9 mouse cellular contexts compared by ENCODE assay signal in the genomic region with DNA sequence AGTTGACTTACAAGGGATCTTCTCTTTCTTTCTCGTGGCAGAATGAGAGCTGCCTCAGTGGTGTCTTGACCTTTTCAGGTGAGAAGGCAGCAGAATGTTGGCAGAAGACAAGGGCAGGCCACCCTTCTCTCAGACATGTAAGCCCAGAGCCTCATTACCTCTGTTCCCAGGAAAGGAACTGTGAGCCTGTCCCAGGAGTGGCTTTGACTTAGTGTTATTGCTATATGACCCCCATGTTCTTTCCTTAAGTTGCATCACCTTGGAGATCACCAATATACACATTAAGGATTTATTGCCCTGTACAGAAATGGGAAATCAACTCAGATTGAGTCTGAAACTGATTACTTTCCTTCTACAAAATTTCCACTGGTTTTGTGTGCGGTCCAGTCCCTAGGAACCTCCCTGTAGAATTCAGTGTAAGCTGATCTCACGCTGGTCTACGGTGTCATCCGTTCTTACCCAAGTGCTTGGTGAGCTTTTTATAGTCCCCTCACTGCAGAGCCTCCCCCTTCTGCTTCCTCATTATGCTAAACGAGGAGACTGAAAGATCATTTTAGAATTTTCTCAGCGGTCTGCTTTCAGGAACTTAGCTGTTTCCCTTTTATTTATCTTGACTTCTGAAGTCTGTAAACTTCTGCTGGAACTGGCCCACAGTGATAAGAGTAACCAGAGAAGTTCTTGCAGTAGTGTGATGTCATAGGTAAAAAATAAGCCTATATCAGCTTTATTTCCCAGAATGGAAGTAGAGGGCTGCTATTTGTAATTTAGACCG.
A peak's percentile ranks its signal among the peaks of the same experiment; 100 is the strongest.
DNase-seq lines count a peak whose midpoint lies in the region; ATAC-seq and TF ChIP-seq lines count a peak whose summit lies in the region.
"Had no signal": no experiment of that assay in that cellular context is flagged by ENCODE, and none has a peak within 500 bp of the region (broad histone marks: within the 10 kb centered on the region; RNA-seq: fewer than 3 reads in every experiment).

No protein-coding gene starts in this region.

- peak; percentile 63 for DNase-seq in kidney, postnatal 0 days (ENCODE audit: low spot score)
- DNase-seq in kidney, postnatal 4 days: no peak
- DNase-seq in liver, postnatal 0 days: no peak
- DNase-seq in left cerebral cortex, adult 8-10 months (ENCODE audit: low spot score in 2 of 2): no peak
- no peak for DNase-seq in cerebellum, adult 18-20 months

- no peak overlapping the region for H3K9ac ChIP-seq in kidney, postnatal 0 days (ENCODE audit: low read depth, low read length)
- 0 out of 2 replicates have a peak overlapping the region, but pooled peaks have one; percentile 38 for H3K9ac ChIP-seq in heart, embryonic 12.5 days
- no peak overlapping the region for H3K9ac ChIP-seq in liver, postnatal 0 days (replicated peaks)
- H3K9ac ChIP-seq: hindbrain, embryonic 15.5 days; limb, embryonic 13.5 days had no signal

- no peaks in the 10 kb centered on the region for H3K36me3 ChIP-seq in kidney, postnatal 0 days (ENCODE audit: insufficient read depth, low read length)
- no peaks in the 10 kb centered on the region for H3K36me3 ChIP-seq in heart, embryonic 12.5 days
- H3K36me3 ChIP-seq in liver, postnatal 0 days (replicated peaks; ENCODE audit: insufficient read depth, low read length): no peaks in the 10 kb centered on the region
- H3K36me3 ChIP-seq: hindbrain, embryonic 15.5 days; limb, embryonic 13.5 days had no signal

- no peaks in the 10 kb centered on the region for H3K9me3 ChIP-seq in kidney, postnatal 0 days (replicated peaks; ENCODE audit: low read length)
- no peaks in the 10 kb centered on the region for H3K9me3 ChIP-seq in heart, embryonic 12.5 days (replicated peaks)
- H3K9me3 ChIP-seq in liver, postnatal 0 days (ENCODE audit: low read length): no peaks in the 10 kb centered on the region
- H3K9me3 ChIP-seq: hindbrain, embryonic 15.5 days; limb, embryonic 13.5 days had no signal

- no peak overlapping the region for H3K4me3 ChIP-seq in kidney, postnatal 0 days (replicated peaks; ENCODE audit: low read depth, low read length)
- no peak overlapping the region for H3K4me3 ChIP-seq in brown adipose tissue, adult 24 weeks (ENCODE audit: insufficient read depth, low read depth, low read length)
- H3K4me3 ChIP-seq in heart, embryonic 12.5 days: no peak overlapping the region
- no peak overlapping the region for H3K4me3 ChIP-seq in liver, postnatal 0 days (ENCODE audit: low read depth, low read length)
- H3K4me3 ChIP-seq: hindbrain, embryonic 15.5 days; limb, embryonic 13.5 days had no signal

- peak; percentile 57; the same call in 1 of the 2 replicates for ATAC-seq in kidney, postnatal 0 days (replicated peaks; ENCODE audit: low FRiP score, low read depth)
- peak; percentile 75; the same call in 1 of the 2 replicates for ATAC-seq in heart, embryonic 12.5 days (ENCODE audit: insufficient number of reproducible peaks, low FRiP score)
- ATAC-seq in liver, postnatal 0 days: peak; percentile 77

- no peak for TF ChIP-seq CTCF in kidney, postnatal 0 days (IDR thresholded peaks at IDR 0.05; ENCODE audit: low read depth)
- no peak for TF ChIP-seq CTCF in liver, postnatal 0 days (IDR thresholded peaks at IDR 0.05; ENCODE audit: low read depth)

- peak; percentile 69; the same call in 1 of the 2 replicates for TF ChIP-seq EP300 in liver, postnatal 0 days (IDR thresholded peaks at IDR 0.05; ENCODE audit: low read depth)

- H3K4me2 ChIP-seq in kidney, postnatal 0 days (ENCODE audit: low read length): 0 out of 2 replicates have a peak overlapping the region, but pooled peaks have one; percentile 15
- peak overlapping the region; percentile 47 for H3K4me2 ChIP-seq in heart, embryonic 12.5 days
- H3K4me2 ChIP-seq in liver, postnatal 0 days (ENCODE audit: low read depth, low read length): peak overlapping the region; percentile 48
- H3K4me2 ChIP-seq: hindbrain, embryonic 15.5 days; limb, embryonic 13.5 days had no signal

- no peaks in the 10 kb centered on the region for H3K27me3 ChIP-seq in kidney, postnatal 0 days (ENCODE audit: insufficient read depth, low read length)
- H3K27me3 ChIP-seq in heart, embryonic 12.5 days (replicated peaks): no peaks in the 10 kb centered on the region
- H3K27me3 ChIP-seq in liver, postnatal 0 days (ENCODE audit: insufficient read depth, low read length): no peaks in the 10 kb centered on the region
- H3K27me3 ChIP-seq: hindbrain, embryonic 15.5 days; limb, embryonic 13.5 days had no signal

- H3K4me1 ChIP-seq in kidney, postnatal 0 days (replicated peaks; ENCODE audit: insufficient read depth, low read length): no peaks in the 10 kb centered on the region
- H3K4me1 ChIP-seq in brown adipose tissue, adult 24 weeks (ENCODE audit: control insufficient read depth, insufficient read depth, insufficient read length, low read length): peaks cover 3% of the 10 kb centered on the region
- peaks cover 19% of the 10 kb centered on the region for H3K4me1 ChIP-seq in heart, embryonic 12.5 days (replicated peaks)
- H3K4me1 ChIP-seq in liver, postnatal 0 days (ENCODE audit: insufficient read depth): peaks cover 8% of the 10 kb centered on the region
- H3K4me1 ChIP-seq: hindbrain, embryonic 15.5 days had no signal

- H3K27ac ChIP-seq in kidney, postnatal 0 days: peak overlapping the region; percentile 27
- H3K27ac ChIP-seq in brown adipose tissue, adult 24 weeks (replicated peaks; ENCODE audit: low read depth, low read length): peak overlapping the region; percentile 74
- peak overlapping the region; percentile 83 for H3K27ac ChIP-seq in heart, embryonic 12.5 days (ENCODE audit: poor library complexity, severe bottlenecking)
- H3K27ac ChIP-seq in liver, postnatal 0 days (ENCODE audit: low read depth): peak overlapping the region; percentile 24; the same call in 1 of the 2 replicates
- H3K27ac ChIP-seq: hindbrain, embryonic 15.5 days; limb, embryonic 13.5 days had no signal

- 16% methylated on average over 8 of the region's 8 CpGs for WGBS in kidney, postnatal 0 days
- WGBS in heart, embryonic 12.5 days: 11% methylated on average over 8 of the region's 8 CpGs
- WGBS in liver, postnatal 0 days (ENCODE audit: insufficient replicate concordance): 27% methylated on average over 8 of the region's 8 CpGs

Comparison
In these comparisons a context has a peak if more than half of its experiments do, and no peak if none do; other contexts are left out.
1. H3K27ac ChIP-seq: peak in every context shown above with its lines; median percentile 83 in heart, embryonic 12.5 days; 74 in brown adipose tissue, adult 24 weeks; 27 in kidney, postnatal 0 days; 24 in liver, postnatal 0 days.